Mouse (Mus musculus) C2C12 (cell line): ENCODE data around the gene Fhl5. TPM values are rescaled to one million over a fixed set of nuclear protein-coding genes. Genes with fewer than 3 reads are reported as not detected.
"Not testable (repeated sequence)": the region's sequence is repeated elsewhere in the genome, so short reads cannot be mapped to it uniquely, and the experiment has no call there.

Experiments used
- H3K27me3 ChIP-seq: one replicate; pipeline ENCODE4 v1.6.1; 2011; ENCODE audit not compliant: control insufficient read depth, insufficient read depth, insufficient read length
- H3K36me3 ChIP-seq: one replicate; pipeline ENCODE4 v1.6.1; 2011; ENCODE audit not compliant: control insufficient read depth, insufficient read depth
- H3K4me3 ChIP-seq: one replicate; pipeline ENCODE4 v1.5.1; 2011; ENCODE audit warnings: mild to moderate bottlenecking, control low read depth; ENCODE audit not compliant: poor library complexity, insufficient read depth, severe bottlenecking
- H3K79me2 ChIP-seq: one replicate; pipeline ENCODE4 v1.6.1; 2011; ENCODE audit not compliant: control insufficient read depth, insufficient read depth
- H3K79me3 ChIP-seq: one replicate; pipeline ENCODE4 v1.6.1; 2011; ENCODE audit warnings: low read depth, control low read depth
- H3ac ChIP-seq: one replicate; pipeline ENCODE3; 2011; ENCODE audit warnings: low read depth; ENCODE audit not compliant: control insufficient read depth, insufficient read length
- CEBPB ChIP-seq: IDR thresholded peaks from one replicate; pipeline ENCODE4 v1.6.1; 2011; ENCODE audit warnings: low read depth, mild to moderate bottlenecking, control low read depth, moderate library complexity
- CTCF ChIP-seq: IDR thresholded peaks from one replicate; pipeline ENCODE4 v1.5.1; 2011; ENCODE audit not compliant: control insufficient read depth, insufficient read depth, insufficient read length
- FOSL1 ChIP-seq: IDR thresholded peaks from one replicate; pipeline ENCODE4 v1.8.0; 2011; ENCODE audit warnings: mild to moderate bottlenecking, low read length; ENCODE audit not compliant: poor library complexity, insufficient read depth, severe bottlenecking
- MAX ChIP-seq: IDR thresholded peaks from one replicate; pipeline ENCODE4 v1.6.1; 2011; ENCODE audit warnings: mild to moderate bottlenecking, control low read depth
- MYOD1 ChIP-seq: IDR thresholded peaks from one replicate; pipeline ENCODE4 v1.6.1; 2011; ENCODE audit warnings: low read depth; ENCODE audit not compliant: control insufficient read depth, insufficient read length
- MYOG ChIP-seq: IDR thresholded peaks from one replicate; pipeline ENCODE4 v1.6.1; 2011; ENCODE audit not compliant: control insufficient read depth, insufficient read length; ENCODE audit errors: extremely low read depth
- USF1 ChIP-seq: IDR thresholded peaks from one replicate; pipeline ENCODE4 v1.6.1; 2011; ENCODE audit warnings: low read depth, mild to moderate bottlenecking, control low read depth, moderate library complexity
- polyA plus RNA-seq: library from polyadenylated mRNA; unstranded; fragments of >200 nt; fragmentation: generic; extraction: Trizol; gene quantifications from one replicate; pipeline ENCODE4 v1.2.1, GENCODE M21; 2012; ENCODE audit warnings: missing spikeins

Gene Fhl5
- polyA plus RNA-seq, 1 experiment, result not detected

DNA sequence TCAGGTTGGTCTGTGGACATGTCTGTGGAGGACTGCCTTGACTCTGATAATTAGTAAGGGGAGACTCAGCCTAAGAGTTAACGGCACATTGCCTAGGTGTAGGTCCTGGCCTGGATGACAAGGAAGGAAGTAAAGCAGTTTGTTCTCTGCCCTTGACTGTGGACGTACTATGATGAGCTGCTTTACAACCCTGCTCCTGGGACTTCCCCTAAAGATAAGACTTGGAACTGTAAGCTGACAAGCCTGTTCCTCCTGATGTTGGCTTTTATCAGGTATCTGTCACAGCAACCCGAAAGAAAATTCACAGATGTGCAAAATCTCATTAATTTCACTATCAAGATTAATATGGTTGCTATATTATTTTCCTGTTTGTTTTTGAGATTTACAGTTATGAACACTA lies 24.5 kb upstream of the Fhl5 start:
- no peaks in the 10 kb centered on the region for H3K79me3 ChIP-seq
- H3K27me3 ChIP-seq, result no peaks in the 10 kb centered on the region
- TF ChIP-seq MAX (no peak), FOSL1 (no peak), CEBPB (no peak), USF1 (no peak), CTCF (no peak)
- H3ac ChIP-seq, result no peak overlapping the region
- H3K79me2 ChIP-seq, result no peaks in the 10 kb centered on the region
- peaks cover 70% of the 10 kb centered on the region for H3K36me3 ChIP-seq
- no peak overlapping the region for H3K4me3 ChIP-seq

DNA sequence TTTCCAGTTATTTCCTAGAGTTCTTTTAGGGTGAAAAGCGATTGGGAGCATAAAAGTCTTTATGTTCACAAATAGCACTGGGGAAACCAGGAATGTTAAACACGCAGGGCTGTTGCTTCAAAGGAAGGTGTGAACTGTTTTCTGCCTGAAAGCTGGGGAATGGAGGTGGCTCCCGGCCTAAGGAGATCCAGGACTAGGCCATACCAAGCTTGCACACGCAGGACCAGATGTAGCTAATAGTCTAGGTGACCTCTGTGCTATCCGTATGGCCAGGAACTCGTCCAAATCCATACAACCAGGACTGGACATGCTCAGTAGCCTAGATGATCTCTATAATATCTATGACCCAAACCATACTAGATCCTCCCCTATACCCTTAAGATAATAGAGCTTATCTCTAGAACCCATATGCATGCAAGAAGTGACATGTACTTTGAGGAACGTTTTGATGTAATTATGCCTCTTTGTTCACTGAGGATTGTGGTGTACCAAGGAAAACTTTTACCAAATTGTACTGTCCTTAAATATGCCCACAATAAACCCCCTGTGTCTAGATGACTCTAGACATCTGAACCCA lies 15.2 kb upstream of the Fhl5 start:
- peaks cover 57% of the 10 kb centered on the region for H3K36me3 ChIP-seq
- no peaks in the 10 kb centered on the region for H3K27me3 ChIP-seq
- H3ac ChIP-seq, result no peak overlapping the region
- TF ChIP-seq MYOD1, result no peak
- TF ChIP-seq MAX, result no peak
- no peak for TF ChIP-seq MYOG
- TF ChIP-seq CTCF, result no peak
- no peak for TF ChIP-seq FOSL1
- H3K79me2 ChIP-seq, result no peaks in the 10 kb centered on the region
- no peak overlapping the region for H3K4me3 ChIP-seq
- H3K79me3 ChIP-seq, result no peaks in the 10 kb centered on the region

DNA sequence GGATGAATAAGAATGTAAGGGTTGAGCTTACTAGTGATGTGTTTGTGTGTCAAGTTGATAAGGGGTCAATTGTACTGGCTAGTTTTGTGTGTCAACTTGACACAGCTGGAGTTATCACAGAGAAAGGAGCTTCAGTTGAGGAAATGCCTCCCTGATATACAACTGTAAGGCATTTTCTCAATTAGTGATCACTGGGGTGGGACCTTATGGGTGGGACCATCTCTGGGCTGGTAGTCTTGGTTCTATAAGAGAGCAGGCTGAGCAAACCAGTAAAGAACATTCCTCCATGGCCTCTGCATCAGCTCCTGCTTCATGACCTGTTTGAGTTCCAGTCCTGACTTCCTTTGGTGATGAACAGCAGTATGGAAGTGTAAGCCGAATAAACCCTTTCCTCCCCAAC lies 7.0 kb downstream of the Fhl5 start:
- H3K79me2 ChIP-seq, H3ac ChIP-seq, H3K27me3 ChIP-seq, H3K79me3 ChIP-seq, H3K36me3 ChIP-seq, H3K4me3 ChIP-seq: not testable (repeated sequence)

DNA sequence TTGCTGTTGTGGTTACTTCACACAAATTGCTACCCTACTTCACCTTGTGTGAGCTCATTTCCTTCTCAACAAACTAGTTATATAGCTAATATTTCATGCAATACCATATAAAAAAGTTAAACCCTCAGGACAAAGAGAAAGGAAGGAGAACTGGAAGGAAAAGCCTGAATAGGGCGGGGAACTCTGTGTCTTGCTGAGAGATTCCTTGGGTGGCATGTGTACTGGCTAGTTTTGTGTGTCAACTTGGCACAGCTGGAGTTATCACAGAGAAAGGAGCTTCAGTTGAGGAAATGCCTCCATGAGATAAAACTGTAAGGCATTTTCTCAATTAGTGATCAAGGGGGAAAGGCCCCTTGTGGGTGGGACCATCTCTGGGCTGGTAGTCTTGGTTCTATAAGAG lies 8.9 kb downstream of the Fhl5 start:
- H3K27me3 ChIP-seq, H3K79me2 ChIP-seq, H3K36me3 ChIP-seq, H3K79me3 ChIP-seq, H3ac ChIP-seq, H3K4me3 ChIP-seq: not testable (repeated sequence)

DNA sequence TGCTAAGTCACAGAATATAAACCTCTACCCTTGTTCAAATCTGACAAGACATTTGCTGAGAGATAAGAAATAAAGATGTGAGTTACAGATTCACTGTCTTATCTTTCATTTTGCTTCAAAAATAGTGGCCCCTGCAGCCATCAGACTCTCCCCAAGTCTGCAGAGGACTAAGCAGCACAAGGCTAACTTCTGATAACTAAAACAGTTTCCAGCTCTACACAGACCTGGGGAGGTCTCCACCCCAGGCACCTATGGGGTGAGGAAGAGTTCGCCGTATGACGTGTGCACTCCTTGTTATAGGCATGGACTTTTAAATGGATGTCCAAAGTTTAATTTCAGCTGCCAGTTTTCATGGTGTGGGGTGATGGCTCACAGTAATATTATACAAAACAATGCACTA lies 10.1 kb downstream of the Fhl5 start:
- Histone ChIP-seq H3K36me3 (no peaks in the 10 kb centered on the region), H3ac (no peak overlapping the region), H3K27me3 (no peaks in the 10 kb centered on the region), H3K79me3 (no peaks in the 10 kb centered on the region), H3K4me3 (no peak overlapping the region), H3K79me2 (no peaks in the 10 kb centered on the region)
- no peak for TF ChIP-seq FOSL1
- no peak for TF ChIP-seq CTCF
- no peak for TF ChIP-seq MYOG
- no peak for TF ChIP-seq USF1
- TF ChIP-seq CEBPB, result no peak
- TF ChIP-seq MAX, result no peak
- no peak for TF ChIP-seq MYOD1

DNA sequence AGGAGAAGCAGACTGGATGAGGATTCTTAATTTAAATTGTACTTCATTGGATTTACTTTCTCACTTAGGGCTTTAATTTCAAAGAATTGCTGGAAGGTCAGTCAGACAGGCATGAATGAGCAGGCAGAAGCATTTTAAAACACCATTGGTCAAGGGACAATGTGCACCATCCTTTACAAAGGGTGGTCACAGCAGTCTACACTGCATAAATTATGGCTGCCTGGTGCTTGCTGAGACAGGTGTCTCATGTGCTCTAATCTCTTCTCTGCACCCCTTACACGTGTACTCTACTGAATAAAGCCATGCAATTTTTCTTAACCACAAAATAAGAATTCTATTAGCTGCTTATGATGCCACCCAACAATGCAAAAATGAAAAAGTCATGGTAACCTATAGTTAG lies 15.1 kb downstream of the Fhl5 start:
- no peaks in the 10 kb centered on the region for H3K36me3 ChIP-seq
- H3K4me3 ChIP-seq, result no peak overlapping the region
- H3K79me2 ChIP-seq, result no peaks in the 10 kb centered on the region
- H3ac ChIP-seq, result no peak overlapping the region
- no peaks in the 10 kb centered on the region for H3K27me3 ChIP-seq
- no peak for TF ChIP-seq CEBPB
- TF ChIP-seq MAX, result no peak
- no peak for TF ChIP-seq MYOD1
- no peak for TF ChIP-seq USF1
- no peak for TF ChIP-seq CTCF
- TF ChIP-seq MYOG, result no peak
- TF ChIP-seq FOSL1, result no peak
- no peaks in the 10 kb centered on the region for H3K79me3 ChIP-seq

DNA sequence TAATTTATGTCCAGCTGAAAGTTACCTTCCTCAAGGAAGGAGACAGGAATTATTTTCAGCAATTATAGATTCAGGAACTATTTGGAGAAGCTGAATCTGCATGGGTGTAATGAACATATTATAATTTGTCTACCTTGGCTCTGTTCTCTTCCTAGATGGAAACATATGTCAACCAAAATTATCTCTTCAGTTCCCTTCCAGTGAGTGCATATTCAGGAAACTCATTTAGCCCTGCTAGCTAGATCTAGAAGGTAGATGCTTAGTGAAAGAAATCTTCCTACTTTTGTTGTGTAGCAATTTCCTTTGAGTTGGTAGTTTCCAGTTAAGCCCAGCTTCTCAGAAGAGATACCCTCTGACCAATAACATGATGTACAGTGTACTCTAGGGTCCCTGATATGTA lies 20.7 kb downstream of the Fhl5 start:
- Histone ChIP-seq H3K27me3 (no peaks in the 10 kb centered on the region), H3K36me3 (no peaks in the 10 kb centered on the region), H3K79me3 (no peaks in the 10 kb centered on the region), H3ac (no peak overlapping the region), H3K4me3 (no peak overlapping the region), H3K79me2 (no peaks in the 10 kb centered on the region)
- TF ChIP-seq MYOD1 (no peak), CTCF (no peak), MAX (no peak), MYOG (no peak), CEBPB (no peak), FOSL1 (no peak), USF1 (no peak)
